In the genomic region with DNA sequence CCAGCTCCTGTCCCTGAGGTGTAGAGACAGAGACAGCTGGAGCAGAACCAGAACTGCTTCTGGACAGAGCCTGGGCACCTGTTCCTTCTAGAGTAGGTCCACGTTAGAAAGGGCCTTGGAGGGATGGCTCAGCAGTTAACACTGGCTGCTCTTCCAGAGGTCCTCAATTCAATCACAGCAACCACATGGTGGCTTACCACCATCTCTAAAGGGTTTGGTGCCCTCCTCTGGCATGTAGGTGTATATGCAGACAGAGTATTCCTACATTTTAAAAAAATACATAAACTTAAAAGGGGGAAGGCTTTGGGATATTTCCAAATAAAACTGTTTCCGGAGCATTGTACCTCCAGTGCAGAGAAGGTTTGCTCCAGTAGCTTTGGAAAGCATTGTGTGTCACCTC, we compare ENCODE assay signal across 9 mouse cellular contexts. TPM values are rescaled to one million over a fixed set of nuclear protein-coding genes. Genes with fewer than 3 reads are reported as not detected.
A peak's percentile ranks its signal among the peaks of the same experiment; 100 is the strongest.
DNase-seq lines count a peak whose midpoint lies in the region; ATAC-seq lines count a peak whose summit lies in the region.
"Had no signal": no experiment of that assay in that cellular context is flagged by ENCODE, and none has a peak within 500 bp of the region (broad histone marks: within the 10 kb centered on the region; RNA-seq: fewer than 3 reads in every experiment).

No protein-coding gene starts in this region.

- DNase-seq in cerebellum, postnatal 10 days = peak; percentile 59 to 60
- DNase-seq in cerebellum, adult 11-12 months = no peak
- DNase-seq in left cerebral cortex, postnatal 25 days (ENCODE audit: low spot score in 2 of 2) = peak; percentile 47 to 60
- no peak for DNase-seq in left cerebral cortex, postnatal 10 days (ENCODE audit: extremely low spot score in 1 of 2, low spot score in 2 of 2)
- peak; percentile 82 for DNase-seq in NIH3T3 (ENCODE audit: low read depth)
- peak; percentile 45 for DNase-seq in lung, postnatal 14 days
- DNase-seq in telencephalon, adult 2 months (ENCODE audit: low read depth, low spot score) = peak; percentile 29

- H3K27ac ChIP-seq in forebrain, embryonic 16.5 days (ENCODE audit: low read length) = no peak overlapping the region

- H3K4me3 ChIP-seq in forebrain, embryonic 16.5 days (replicated peaks; ENCODE audit: low read length) = no peak overlapping the region

- 53% methylated on average over 2 of the region's 2 CpGs for WGBS in forebrain, embryonic 16.5 days

- H3K4me2 ChIP-seq in forebrain, embryonic 16.5 days (ENCODE audit: low read length) = no peak overlapping the region

- peaks cover 14% of the 10 kb centered on the region for H3K4me1 ChIP-seq in forebrain, embryonic 16.5 days (replicated peaks; ENCODE audit: control insufficient read depth, insufficient read depth, low read length)

- no peak overlapping the region for H3K9ac ChIP-seq in forebrain, embryonic 16.5 days (replicated peaks; ENCODE audit: low read depth, low read length)

- intact Hi-C loops in left cerebral cortex, postnatal 25 days (cut with DNase I) = loop anchor here (5.0 kb wide), 1 partner anchor 113 kb away; no protein-coding TSS in a partner anchor
- intact Hi-C loops in left cerebral cortex, postnatal 10 days (cut with DNase I) = no loop called here

- H3K9me3 ChIP-seq in forebrain, embryonic 16.5 days (ENCODE audit: control insufficient read depth, low read length) = no peaks in the 10 kb centered on the region

- no peaks in the 10 kb centered on the region for H3K27me3 ChIP-seq in forebrain, embryonic 16.5 days (replicated peaks; ENCODE audit: control insufficient read depth, insufficient read depth, low read length)

- peaks cover 19% of the 10 kb centered on the region for H3K36me3 ChIP-seq in forebrain, embryonic 16.5 days (ENCODE audit: control insufficient read depth, insufficient read depth)

- peak; percentile 42; the same call in 1 of the 2 replicates for ATAC-seq in forebrain, embryonic 16.5 days

RNA-seq across cellular contexts. Expression of a gene that starts 5.1 kb away (rescaled TPM):
- 10 to 100 TPM; 13.1 to 15.6 TPM for total RNA-seq in left cerebral cortex, postnatal 25 days (2021)
- total RNA-seq in left cerebral cortex, postnatal 10 days (2021) = 10 to 100 TPM; 11.4 to 12.4 TPM
- 28.1 and 32.1 TPM in 2 replicates for polyA plus RNA-seq in forebrain, embryonic 16.5 days (2015; fragmentation: Nextera tagmentation; extraction: Ambion mirVana)

RNA-seq across cellular contexts. Expression of a gene that starts 12.0 kb away (rescaled TPM):
- total RNA-seq in left cerebral cortex, postnatal 25 days (2021) = 10 to 100 TPM; 53.2 to 53.5 TPM
- total RNA-seq in left cerebral cortex, postnatal 10 days (2021) = 10 to 100 TPM; 60.3 to 61.5 TPM
- polyA plus RNA-seq in forebrain, embryonic 16.5 days (2015; fragmentation: Nextera tagmentation; extraction: Ambion mirVana) = 65.7 and 69.2 TPM in 2 replicates

RNA-seq across cellular contexts. Expression of a gene that starts 31.6 kb away (rescaled TPM):
- total RNA-seq in left cerebral cortex, postnatal 25 days (2021) = under 1 TPM; 0.23 to 0.32 TPM
- total RNA-seq in left cerebral cortex, postnatal 10 days (2021) = not detected
- not detected in 2 replicates for polyA plus RNA-seq in forebrain, embryonic 16.5 days (2015; fragmentation: Nextera tagmentation; extraction: Ambion mirVana)
- polyA plus RNA-seq: heart, embryonic 14.5 days had no signal

RNA-seq across cellular contexts. Expression of a gene that starts 48.6 kb away (rescaled TPM):
- 10 to 100 TPM; 21.2 to 27.7 TPM for total RNA-seq in left cerebral cortex, postnatal 25 days (2021)
- total RNA-seq in left cerebral cortex, postnatal 10 days (2021) = 10 to 100 TPM; 24.9 to 31.4 TPM
- polyA plus RNA-seq in forebrain, embryonic 16.5 days (2015; fragmentation: Nextera tagmentation; extraction: Ambion mirVana) = 12.2 and 13.3 TPM in 2 replicates

Comparison
In these comparisons a context has a peak if more than half of its experiments do, and no peak if none do; other contexts are left out.
1. DNase-seq: peak in cerebellum, postnatal 10 days (2 of 2), left cerebral cortex, postnatal 25 days (2 of 2), NIH3T3 (single experiment), lung, postnatal 14 days (single experiment) and telencephalon, adult 2 months (single experiment); none in cerebellum, adult 11-12 months (single experiment) and left cerebral cortex, postnatal 10 days (0 of 2).